8 mouse cellular contexts compared by ENCODE assay signal in the genomic region with DNA sequence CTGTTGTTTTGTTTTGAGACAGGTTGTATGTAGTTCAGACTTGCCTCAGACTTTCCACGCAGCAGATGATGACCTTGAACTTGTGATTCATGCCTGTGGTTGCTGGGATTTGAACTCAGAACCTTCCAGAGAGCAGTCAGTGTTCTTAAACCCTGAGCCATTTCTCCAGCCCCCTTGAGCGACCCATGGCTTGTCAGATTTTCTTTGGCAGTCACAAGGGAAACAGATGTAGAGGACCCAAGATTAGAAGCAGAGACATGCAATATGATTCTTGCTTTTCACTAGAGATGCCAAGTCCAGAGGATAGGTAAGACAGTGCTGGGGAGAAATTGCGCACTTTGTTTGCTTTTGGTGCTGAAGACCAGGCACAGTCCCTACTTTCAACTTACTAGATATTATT. TPM values are rescaled to one million over a fixed set of nuclear protein-coding genes. Genes with fewer than 3 reads are reported as not detected.
DNase-seq lines count a peak whose midpoint lies in the region; ATAC-seq and TF ChIP-seq lines count a peak whose summit lies in the region.

A gene (minus strand): TSS at position 101 of the 400 bp plus-strand sequence.

- 92% methylated on average over 3 of the region's 3 CpGs for WGBS in spleen, adult 2 months
- WGBS in intestine, embryonic 16.5 days: 89% methylated on average over 3 of the region's 3 CpGs
- 94% methylated on average over 3 of the region's 3 CpGs for WGBS in midbrain, embryonic 10.5 days

- peaks cover 3% of the 10 kb centered on the region for H3K36me3 ChIP-seq in spleen, adult 2 months (ENCODE audit: control insufficient read depth, insufficient read depth, low read length)
- H3K36me3 ChIP-seq in intestine, embryonic 16.5 days (ENCODE audit: control insufficient read depth, insufficient read depth, low read length): peaks cover 6% of the 10 kb centered on the region
- peaks cover 28% of the 10 kb centered on the region for H3K36me3 ChIP-seq in midbrain, embryonic 10.5 days

- TF ChIP-seq CTCF in spleen, adult 2 months (IDR thresholded peaks at IDR 0.05; ENCODE audit: extremely low read depth, insufficient read depth, insufficient read length, insufficient replicate concordance): no peak

- no peak within 1 kb of the TSS for H3K4me2 ChIP-seq in intestine, embryonic 16.5 days (ENCODE audit: low read depth, low read length)

- H3K9ac ChIP-seq in intestine, embryonic 16.5 days (ENCODE audit: low read depth, low read length): no peak within 1 kb of the TSS

- H3K4me1 ChIP-seq in spleen, adult 2 months (ENCODE audit: control insufficient read depth, insufficient read depth, insufficient read length): peaks cover 9% of the 10 kb centered on the region; the same call in 1 of the 2 replicates
- H3K4me1 ChIP-seq in intestine, embryonic 16.5 days (ENCODE audit: control insufficient read depth, insufficient read depth, low read length): peaks cover 27% of the 10 kb centered on the region
- H3K4me1 ChIP-seq in midbrain, embryonic 10.5 days: peaks cover 49% of the 10 kb centered on the region

- no peak within 1 kb of the TSS for H3K4me3 ChIP-seq in spleen, adult 2 months (ENCODE audit: extremely low read depth, insufficient read depth, insufficient read length)
- H3K4me3 ChIP-seq in intestine, embryonic 16.5 days (ENCODE audit: low read length): no peak within 1 kb of the TSS
- H3K4me3 ChIP-seq in midbrain, embryonic 10.5 days: peak within 1 kb of the TSS; percentile 83; the same call in 1 of the 2 replicates

- ATAC-seq in intestine, embryonic 16.5 days: no peak

- no peak within 1 kb of the TSS for H3K27ac ChIP-seq in spleen, adult 2 months (ENCODE audit: insufficient read depth, low read length)
- H3K27ac ChIP-seq in intestine, embryonic 16.5 days (ENCODE audit: low read length): no peak within 1 kb of the TSS
- no peak within 1 kb of the TSS for H3K27ac ChIP-seq in midbrain, embryonic 10.5 days (replicated peaks)

- DNase-seq in cerebellum, adult 11-12 months: peak; percentile 45
- DNase-seq in cerebellum, adult 11 months: no peak
- no peak for DNase-seq in spleen, adult 2 months (ENCODE audit: low read depth in 1 of 2, low spot score in 2 of 2)
- no peak for DNase-seq in spleen, adult 18-20 months
- no peak for DNase-seq in midbrain, embryonic 10.5 days (ENCODE audit: low spot score)
- DNase-seq in right cerebral cortex, postnatal 10 days (ENCODE audit: low spot score in 2 of 2): no peak
- no peak for DNase-seq in gastrocnemius, adult 8-10 months (ENCODE audit: low spot score in 2 of 2)

- no peaks in the 10 kb centered on the region for H3K27me3 ChIP-seq in spleen, adult 2 months (ENCODE audit: control insufficient read depth, insufficient read depth, low read length)
- H3K27me3 ChIP-seq in intestine, embryonic 16.5 days (replicated peaks; ENCODE audit: control insufficient read depth, insufficient read depth, low read length): no peaks in the 10 kb centered on the region
- H3K27me3 ChIP-seq in midbrain, embryonic 10.5 days (ENCODE audit: low read depth, poor library complexity, severe bottlenecking): no peaks in the 10 kb centered on the region

- H3K9me3 ChIP-seq in intestine, embryonic 16.5 days (ENCODE audit: control insufficient read depth, low read length): no peaks in the 10 kb centered on the region
- H3K9me3 ChIP-seq in midbrain, embryonic 10.5 days (replicated peaks): no peaks in the 10 kb centered on the region

- no peak for TF ChIP-seq POLR2A in spleen, adult 2 months (IDR thresholded peaks at IDR 0.05; ENCODE audit: low read depth, low read length)

RNA-seq across cellular contexts. Expression of the gene that starts here (rescaled TPM):
- 14.2 and 16.4 TPM in 2 replicates for polyA plus RNA-seq in spleen, adult 2 months (2012; rRNA removed)
- polyA plus RNA-seq in intestine, embryonic 16.5 days (2015; fragmentation: Nextera tagmentation; extraction: Ambion mirVana): 25.5 and 28.9 TPM in 2 replicates
- polyA plus RNA-seq in midbrain, embryonic 10.5 days (2016; fragmentation: Nextera tagmentation; extraction: Ambion mirVana): 55.7 and 62.6 TPM in 2 replicates
- total RNA-seq in gastrocnemius, adult 8-10 months (2022): 1 to 10 TPM in 1 of 4 experiments, under 1 TPM in 3; 0.31 to 1.4 (median 0.72) TPM
